Mouse (Mus musculus) embryonic fibroblast, embryonic 13.5 days (primary cell): ENCODE data around the gene Rfpl4.

Experiments
- CTCF ChIP-seq: IDR thresholded peaks from 2 replicates; pipeline ENCODE4 v1.5.1; 2011; ENCODE audit warnings: mild to moderate bottlenecking, control low read depth, low read length, moderate library complexity, borderline replicate concordance; ENCODE audit not compliant: insufficient read depth
- POLR2A ChIP-seq: IDR thresholded peaks from 2 replicates; pipeline ENCODE4 v1.6.1; 2011; ENCODE audit warnings: low read depth, mild to moderate bottlenecking, control low read depth, low read length, moderate library complexity

GRCm38 (mm10) chr7:5081939-5082338 is 34.8 kb downstream of the Rfpl4 start:
- TF ChIP-seq CTCF, result no peak
- no peak for TF ChIP-seq POLR2A
